Mouse (Mus musculus): ENCODE results near the gene Cenpe. TPM values are rescaled to one million over a fixed set of nuclear protein-coding genes. Genes with fewer than 3 reads are reported as not detected.

Cenpe gene
- polyA plus RNA-seq, 1 experiment = 13.2 TPM

GRCm38 (mm10) chr3:135280160-135280559 is 67.8 kb downstream of the Cenpe start:
- Histone ChIP-seq H3K4me1 (ENCODE audit: control insufficient read depth, insufficient read depth, low read length) (no peaks in the 10 kb centered on the region), H3K27me3 (ENCODE audit: control insufficient read depth, insufficient read depth, low read length) (no peaks in the 10 kb centered on the region), H3K36me3 (ENCODE audit: control insufficient read depth, insufficient read depth, low read length) (no peaks in the 10 kb centered on the region), H3K27ac (ENCODE audit: control insufficient read depth, insufficient read depth, low read depth, low read length) (no peak overlapping the region), H3K4me3 (ENCODE audit: control insufficient read depth, low read depth, low read length) (no peak overlapping the region)
- TF ChIP-seq CTCF (IDR thresholded peaks at IDR 0.05; ENCODE audit: control insufficient read depth, insufficient read depth, insufficient replicate concordance, low read depth, low read length) (no peak), POLR2A (IDR thresholded peaks at IDR 0.05; ENCODE audit: control insufficient read depth, low read depth, low read length) (no peak)

- Histone ChIP-seq H3K4me3 (ENCODE audit: control insufficient read depth, low read depth, low read length) (no peak within 1 kb of the TSS), H3K27me3 (ENCODE audit: control insufficient read depth, insufficient read depth, low read length) (no peaks in the 10 kb centered on the region), H3K36me3 (ENCODE audit: control insufficient read depth, insufficient read depth, low read length) (no peaks in the 10 kb centered on the region), H3K27ac (ENCODE audit: control insufficient read depth, insufficient read depth, low read depth, low read length) (no peak within 1 kb of the TSS), H3K4me1 (ENCODE audit: control insufficient read depth, insufficient read depth, low read length) (no peaks in the 10 kb centered on the region)
- TF ChIP-seq POLR2A (IDR thresholded peaks at IDR 0.05; ENCODE audit: control insufficient read depth, low read depth, low read length) = no peak
- TF ChIP-seq CTCF (IDR thresholded peaks at IDR 0.05; ENCODE audit: control insufficient read depth, insufficient read depth, insufficient replicate concordance, low read depth, low read length) = peak; percentile 4; the same call in 1 of the 2 replicates
Measured at GRCm38 (mm10) chr3:135280669-135281415, 68.5 kb downstream of the Cenpe start, which contains the start of gene Bdh2. Gene Bdh2, plus strand, starts transcription at chr3:135281221.

DNA sequence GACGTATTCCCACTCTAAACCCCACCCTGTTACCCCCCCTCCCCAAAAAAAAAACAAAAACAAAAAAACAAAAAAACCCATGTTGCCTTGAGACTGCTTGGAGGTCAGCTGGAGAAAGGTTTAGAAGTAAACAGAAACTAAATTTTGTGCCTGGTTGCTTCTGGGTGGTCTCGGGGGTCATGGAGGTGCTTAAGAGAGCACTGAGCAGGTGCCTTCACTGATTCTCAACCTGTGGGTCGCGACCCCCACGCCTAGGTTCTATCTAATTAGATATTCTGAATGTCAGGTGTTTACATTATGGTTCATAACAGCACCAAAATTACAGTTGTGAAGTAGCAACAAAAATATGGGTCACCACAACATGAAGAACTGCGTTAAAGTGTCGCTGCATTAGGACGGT is 69.4 kb downstream of the Cenpe start:
- H3K4me1 ChIP-seq (ENCODE audit: control insufficient read depth, insufficient read depth, low read length) = no peaks in the 10 kb centered on the region

DNA sequence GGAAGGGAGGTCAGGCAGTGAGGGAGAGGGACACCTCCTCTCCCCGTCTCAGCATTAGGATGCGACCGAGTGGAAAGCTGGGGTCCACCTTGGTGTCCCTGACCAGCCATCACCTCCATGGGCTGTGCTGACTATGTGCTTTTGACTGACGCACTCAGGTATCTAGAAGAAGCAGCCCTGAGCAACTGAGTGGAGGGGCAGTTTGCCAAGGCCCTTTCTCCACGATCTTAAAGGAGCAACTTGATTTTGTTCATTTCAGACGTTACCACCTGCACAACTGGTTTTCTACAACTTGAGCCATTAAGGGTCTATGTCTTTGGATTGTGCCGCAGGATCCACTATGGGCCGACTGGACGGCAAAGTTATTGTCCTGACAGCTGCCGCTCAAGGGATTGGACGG is 72.9 kb downstream of the Cenpe start:
- Histone ChIP-seq H3K27me3 (ENCODE audit: control insufficient read depth, insufficient read depth, low read length) (no peaks in the 10 kb centered on the region), H3K27ac (ENCODE audit: control insufficient read depth, insufficient read depth, low read depth, low read length) (no peak overlapping the region), H3K36me3 (ENCODE audit: control insufficient read depth, insufficient read depth, low read length) (no peaks in the 10 kb centered on the region), H3K4me3 (ENCODE audit: control insufficient read depth, low read depth, low read length) (no peak overlapping the region), H3K4me1 (ENCODE audit: control insufficient read depth, insufficient read depth, low read length) (no peaks in the 10 kb centered on the region)
- TF ChIP-seq CTCF (IDR thresholded peaks at IDR 0.05; ENCODE audit: control insufficient read depth, insufficient read depth, insufficient replicate concordance, low read depth, low read length) (no peak), POLR2A (IDR thresholded peaks at IDR 0.05; ENCODE audit: control insufficient read depth, low read depth, low read length) (no peak)

More for the DNA sequence above, 69.4 kb downstream of the Cenpe start:
- H3K27ac ChIP-seq (ENCODE audit: control insufficient read depth, insufficient read depth, low read depth, low read length) = no peak overlapping the region
- no peak overlapping the region for H3K4me3 ChIP-seq (ENCODE audit: control insufficient read depth, low read depth, low read length)
- no peaks in the 10 kb centered on the region for H3K27me3 ChIP-seq (ENCODE audit: control insufficient read depth, insufficient read depth, low read length)
- H3K36me3 ChIP-seq (ENCODE audit: control insufficient read depth, insufficient read depth, low read length) = no peaks in the 10 kb centered on the region
- TF ChIP-seq CTCF (IDR thresholded peaks at IDR 0.05; ENCODE audit: control insufficient read depth, insufficient read depth, insufficient replicate concordance, low read depth, low read length) (no peak), POLR2A (IDR thresholded peaks at IDR 0.05; ENCODE audit: control insufficient read depth, low read depth, low read length) (no peak)

- no peak overlapping the region for H3K27ac ChIP-seq (ENCODE audit: control insufficient read depth, insufficient read depth, low read depth, low read length)
- TF ChIP-seq CTCF (IDR thresholded peaks at IDR 0.05; ENCODE audit: control insufficient read depth, insufficient read depth, insufficient replicate concordance, low read depth, low read length) = no peak
- no peaks in the 10 kb centered on the region for H3K4me1 ChIP-seq (ENCODE audit: control insufficient read depth, insufficient read depth, low read length)
- H3K36me3 ChIP-seq (ENCODE audit: control insufficient read depth, insufficient read depth, low read length) = no peaks in the 10 kb centered on the region
- no peak overlapping the region for H3K4me3 ChIP-seq (ENCODE audit: control insufficient read depth, low read depth, low read length)
- no peaks in the 10 kb centered on the region for H3K27me3 ChIP-seq (ENCODE audit: control insufficient read depth, insufficient read depth, low read length)
Measured at GRCm38 (mm10) chr3:135285807-135286206, 73.5 kb downstream of the Cenpe start.

- TF ChIP-seq POLR2A (IDR thresholded peaks at IDR 0.05; ENCODE audit: control insufficient read depth, low read depth, low read length) = no peak
- TF ChIP-seq CTCF (IDR thresholded peaks at IDR 0.05; ENCODE audit: control insufficient read depth, insufficient read depth, insufficient replicate concordance, low read depth, low read length) = no peak
- Histone ChIP-seq H3K4me1 (ENCODE audit: control insufficient read depth, insufficient read depth, low read length) (no peaks in the 10 kb centered on the region), H3K27me3 (ENCODE audit: control insufficient read depth, insufficient read depth, low read length) (no peaks in the 10 kb centered on the region), H3K4me3 (ENCODE audit: control insufficient read depth, low read depth, low read length) (no peak overlapping the region), H3K36me3 (ENCODE audit: control insufficient read depth, insufficient read depth, low read length) (no peaks in the 10 kb centered on the region), H3K27ac (ENCODE audit: control insufficient read depth, insufficient read depth, low read depth, low read length) (no peak overlapping the region)
Measured at GRCm38 (mm10) chr3:135288138-135288750, 75.9 kb downstream of the Cenpe start.

GRCm38 (mm10) chr3:135289148-135289547 is 76.8 kb downstream of the Cenpe start:
- TF ChIP-seq POLR2A (IDR thresholded peaks at IDR 0.05; ENCODE audit: control insufficient read depth, low read depth, low read length) = no peak
- TF ChIP-seq CTCF (IDR thresholded peaks at IDR 0.05; ENCODE audit: control insufficient read depth, insufficient read depth, insufficient replicate concordance, low read depth, low read length) = no peak
- Histone ChIP-seq H3K4me3 (ENCODE audit: control insufficient read depth, low read depth, low read length) (no peak overlapping the region), H3K27ac (ENCODE audit: control insufficient read depth, insufficient read depth, low read depth, low read length) (no peak overlapping the region), H3K4me1 (ENCODE audit: control insufficient read depth, insufficient read depth, low read length) (no peaks in the 10 kb centered on the region), H3K27me3 (ENCODE audit: control insufficient read depth, insufficient read depth, low read length) (no peaks in the 10 kb centered on the region), H3K36me3 (ENCODE audit: control insufficient read depth, insufficient read depth, low read length) (no peaks in the 10 kb centered on the region)
